In genomic region chr11:37447361-37447760, GRCm38 (mm10) we compare ENCODE assay signal across 16 mouse cellular contexts.
DNase-seq lines count a peak whose midpoint lies in the region; ATAC-seq and TF ChIP-seq lines count a peak whose summit lies in the region.
"Had no signal": no experiment of that assay in that cellular context is flagged by ENCODE, and none has a peak within 500 bp of the region (broad histone marks: within the 10 kb centered on the region; RNA-seq: fewer than 3 reads in every experiment).

No protein-coding gene starts in this region.

- no peak for ATAC-seq in forebrain, embryonic 14.5 days
- no peak for ATAC-seq in forebrain, postnatal 0 days
- ATAC-seq: forebrain, embryonic 13.5 days; hindbrain, embryonic 16.5 days had no signal

- no peak overlapping the region for H3K9ac ChIP-seq in forebrain, embryonic 14.5 days (ENCODE audit: low read length)
- H3K9ac ChIP-seq in forebrain, postnatal 0 days, result no peak overlapping the region
- H3K9ac ChIP-seq: forebrain, embryonic 13.5 days; heart, embryonic 13.5 days had no signal

- no peak overlapping the region for H3K27ac ChIP-seq in cerebellum, adult 2 months (ENCODE audit: insufficient read depth, low read length)
- H3K27ac ChIP-seq in forebrain, embryonic 14.5 days (ENCODE audit: low read depth, low read length), result no peak overlapping the region
- H3K27ac ChIP-seq in forebrain, postnatal 0 days (ENCODE audit: low read depth, low read length), result no peak overlapping the region
- H3K27ac ChIP-seq: embryonic facial prominence, embryonic 10.5 days; forebrain, embryonic 13.5 days; heart, embryonic 13.5 days had no signal

- peak; percentile 22 to 61 for DNase-seq in cerebellum, adult 2 months
- no peak for DNase-seq in cerebellum, adult 11 months
- peak; percentile 24 for DNase-seq in forebrain, embryonic 14.5 days (ENCODE audit: low spot score)
- DNase-seq in forebrain, postnatal 0 days, result no peak
- DNase-seq in brain, embryonic 14.5 days (ENCODE audit: low read depth), result peak; percentile 46
- peak; percentile 41 to 52 for DNase-seq in cerebellum, postnatal 36 days
- no peak for DNase-seq in urinary bladder, postnatal 10 days (ENCODE audit: low spot score)
- DNase-seq: adrenal gland, postnatal 14 days; gastrocnemius, postnatal 36 days; heart, adult 11 months; heart, postnatal 36 days; kidney, adult 11 months had no signal

- H3K4me2 ChIP-seq in forebrain, embryonic 14.5 days (ENCODE audit: low read length), result no peak overlapping the region
- no peak overlapping the region for H3K4me2 ChIP-seq in forebrain, postnatal 0 days (ENCODE audit: low read depth)
- H3K4me2 ChIP-seq: forebrain, embryonic 13.5 days; heart, embryonic 13.5 days had no signal

- no peak for TF ChIP-seq CTCF in cerebellum, adult 2 months (IDR thresholded peaks at IDR 0.05; ENCODE audit: borderline replicate concordance, insufficient read depth, low read depth, low read length)
- no peak for TF ChIP-seq CTCF in forebrain, postnatal 0 days (IDR thresholded peaks at IDR 0.05; ENCODE audit: low read depth)
- no peak for TF ChIP-seq CTCF in brain, embryonic 14.5 days (IDR thresholded peaks at IDR 0.05; ENCODE audit: borderline replicate concordance, extremely low read depth, insufficient read depth, insufficient read length)

- no peaks in the 10 kb centered on the region for H3K27me3 ChIP-seq in cerebellum, adult 2 months (ENCODE audit: control insufficient read depth, insufficient read depth, low read length)
- no peaks in the 10 kb centered on the region for H3K27me3 ChIP-seq in forebrain, embryonic 14.5 days (replicated peaks; ENCODE audit: control insufficient read depth, insufficient read depth, low read length)
- H3K27me3 ChIP-seq in forebrain, postnatal 0 days (ENCODE audit: insufficient read depth, low read length), result no peaks in the 10 kb centered on the region
- H3K27me3 ChIP-seq: forebrain, embryonic 13.5 days; heart, embryonic 13.5 days had no signal

- no peaks in the 10 kb centered on the region for H3K9me3 ChIP-seq in forebrain, embryonic 14.5 days (replicated peaks; ENCODE audit: control insufficient read depth, low read length)
- no peaks in the 10 kb centered on the region for H3K9me3 ChIP-seq in forebrain, postnatal 0 days (ENCODE audit: low read length)
- H3K9me3 ChIP-seq: embryonic facial prominence, embryonic 10.5 days; forebrain, embryonic 13.5 days; heart, embryonic 13.5 days had no signal

- TF ChIP-seq POLR2A in cerebellum, adult 2 months (IDR thresholded peaks at IDR 0.05; ENCODE audit: borderline replicate concordance, insufficient read depth, low read length), result no peak
- no peak for TF ChIP-seq POLR2A in brain, embryonic 14.5 days (IDR thresholded peaks at IDR 0.05; ENCODE audit: borderline replicate concordance, extremely low read depth, insufficient read depth, insufficient read length, poor library complexity, severe bottlenecking)

- H3K4me3 ChIP-seq in cerebellum, adult 2 months (replicated peaks; ENCODE audit: insufficient read depth, low read depth, low read length), result no peak overlapping the region
- H3K4me3 ChIP-seq in forebrain, embryonic 14.5 days (ENCODE audit: low read depth, low read length), result no peak overlapping the region
- no peak overlapping the region for H3K4me3 ChIP-seq in forebrain, postnatal 0 days (ENCODE audit: low read depth, low read length)
- H3K4me3 ChIP-seq: embryonic facial prominence, embryonic 10.5 days; forebrain, embryonic 13.5 days; heart, embryonic 13.5 days had no signal

- no peaks in the 10 kb centered on the region for H3K36me3 ChIP-seq in forebrain, embryonic 14.5 days (ENCODE audit: control insufficient read depth, insufficient read depth, low read length)
- H3K36me3 ChIP-seq in forebrain, postnatal 0 days (ENCODE audit: insufficient read depth), result no peaks in the 10 kb centered on the region
- H3K36me3 ChIP-seq: embryonic facial prominence, embryonic 10.5 days; heart, embryonic 13.5 days had no signal

- H3K4me1 ChIP-seq in cerebellum, adult 2 months (ENCODE audit: control insufficient read depth, insufficient read depth, low read length), result peaks cover 3% of the 10 kb centered on the region; the same call in 1 of the 2 replicates
- H3K4me1 ChIP-seq in forebrain, embryonic 14.5 days (ENCODE audit: control insufficient read depth, insufficient read depth, low read length), result peaks cover 7% of the 10 kb centered on the region; the same call in 1 of the 2 replicates
- no peaks in the 10 kb centered on the region for H3K4me1 ChIP-seq in forebrain, postnatal 0 days (ENCODE audit: insufficient read depth)
- H3K4me1 ChIP-seq: embryonic facial prominence, embryonic 10.5 days; heart, embryonic 13.5 days had no signal

Comparison
In these comparisons a context has a peak if more than half of its experiments do, and no peak if none do; other contexts are left out.
1. DNase-seq: peak in cerebellum, adult 2 months (2 of 2), forebrain, embryonic 14.5 days (single experiment), brain, embryonic 14.5 days (single experiment) and cerebellum, postnatal 36 days (2 of 2); none in cerebellum, adult 11 months (single experiment), forebrain, postnatal 0 days (single experiment) and urinary bladder, postnatal 10 days (single experiment).